Mouse (Mus musculus) neural tube, embryonic 11.5 days (tissue): ENCODE data around the gene Smad6. TPM values are rescaled to one million over a fixed set of nuclear protein-coding genes. Genes with fewer than 3 reads are reported as not detected.
A peak's percentile ranks its signal among the peaks of the same experiment; 100 is the strongest.

ENCODE experiments used
- ATAC-seq: fragments of 200-750 bp; cut with Nextera tagmentation; 2 replicates; pipeline ENCODE4 v1.8.0; 2017; ENCODE audit warnings: moderate number of reproducible peaks, mild to moderate bottlenecking, moderate TSS enrichment, moderate library complexity; ENCODE audit not compliant: insufficient read depth, low FRiP score, low TSS enrichment
- DNase-seq: peaks from one replicate; pipeline ENCODE4 v3.0.0-alpha.2; 2015; ENCODE audit warnings: low spot score
- H3K27ac ChIP-seq: fragments of 300-500 bp; sonication (generic); 2 replicates; pipeline ENCODE4 v1.5.1; 2014; ENCODE audit warnings: low read depth, mild to moderate bottlenecking, low read length
- H3K27me3 ChIP-seq: fragments of 300-500 bp; sonication (generic); 2 replicates; pipeline ENCODE4 v1.6.1; 2014; ENCODE audit warnings: mild to moderate bottlenecking, low read length, mixed read lengths; ENCODE audit not compliant: control insufficient read depth, insufficient read depth
- H3K36me3 ChIP-seq: fragments of 300-500 bp; sonication (generic); 2 replicates; pipeline ENCODE4 v1.6.1; 2014; ENCODE audit warnings: mild to moderate bottlenecking, low read length, moderate library complexity, mixed read lengths; ENCODE audit not compliant: control insufficient read depth, insufficient read depth
- H3K4me1 ChIP-seq: fragments of 300-500 bp; sonication (generic); 2 replicates; pipeline ENCODE4 v1.6.1; 2014; ENCODE audit warnings: low read length, mixed read lengths; ENCODE audit not compliant: control insufficient read depth, insufficient read depth
- H3K4me2 ChIP-seq: fragments of 300-500 bp; sonication (generic); 2 replicates; pipeline ENCODE4 v1.6.1; 2014; ENCODE audit warnings: low read depth, mild to moderate bottlenecking, moderate library complexity
- H3K4me3 ChIP-seq: fragments of 300-500 bp; sonication (generic); 2 replicates; pipeline ENCODE4 v1.5.1; 2014; ENCODE audit warnings: low read depth, low read length
- H3K9ac ChIP-seq: fragments of 300-500 bp; sonication (generic); 2 replicates; pipeline ENCODE4 v1.6.1; 2014; ENCODE audit warnings: mild to moderate bottlenecking, low read length
- H3K9me3 ChIP-seq: fragments of 300-500 bp; sonication (generic); 2 replicates; pipeline ENCODE4 v1.6.1; 2016; ENCODE audit warnings: low read length; ENCODE audit not compliant: control insufficient read depth
- WGBS: fragments of 180-500 bp; shearing (Covaris S2); extraction: QIAGEN DNeasy Blood & Tissue Kit; methylation state at CpG from one replicate; pipeline ENCODE4 v1.1.7; 2014; 5-methylcytosine and 5-hydroxymethylcytosine counted together
- polyA plus RNA-seq: library from polyadenylated mRNA; unstranded; fragments of >200 nt; fragmentation: Nextera tagmentation; extraction: Ambion mirVana; gene quantifications from 2 replicates; pipeline ENCODE4 v1.2.1, GENCODE M21; 2014

The Smad6 gene
- polyA plus RNA-seq, 1 experiment from 2014 or later: 6.8 TPM

- ATAC-seq (no peak), DNase-seq (peak; percentile 28)
- peaks cover 40% of the 10 kb centered on the region for H3K4me1 ChIP-seq
- peak overlapping the region; percentile 95 for H3K4me2 ChIP-seq
- no peak overlapping the region for H3K27ac ChIP-seq
- 0 out of 2 replicates have a peak, but pooled peaks cover 2% of the 10 kb centered on the region for H3K27me3 ChIP-seq
- no peaks in the 10 kb centered on the region for H3K9me3 ChIP-seq
- H3K4me3 ChIP-seq: peak overlapping the region; percentile 85
- WGBS: 7% methylated on average over 10 of the region's 10 CpGs
- peak overlapping the region; percentile 93 for H3K9ac ChIP-seq
- H3K36me3 ChIP-seq: no peaks in the 10 kb centered on the region
Measured at GRCm38 (mm10) chr9:64019036-64019886, 2.6 kb downstream of the Smad6 start.

GRCm38 (mm10) chr9:64017861-64018793 lies 3.7 kb downstream of the Smad6 start:
- no peak for ATAC-seq
- 3% methylated on average over 23 of the region's 23 CpGs for WGBS

GRCm38 (mm10) chr9:64016648-64017400 lies 5.0 kb downstream of the Smad6 start:
- H3K27me3 ChIP-seq: 0 out of 2 replicates have a peak, but pooled peaks cover 2% of the 10 kb centered on the region
- peak overlapping the region; percentile 95 for H3K4me2 ChIP-seq
- H3K9me3 ChIP-seq: no peaks in the 10 kb centered on the region
- H3K4me3 ChIP-seq: peak overlapping the region; percentile 85
- H3K36me3 ChIP-seq: peaks cover 9% of the 10 kb centered on the region
- DNase-seq: peak; percentile 74
- WGBS: 4% methylated on average over 25 of the region's 25 CpGs
- no peak for ATAC-seq
- H3K9ac ChIP-seq: peak overlapping the region; percentile 27; the same call in 1 of the 2 replicates
- H3K27ac ChIP-seq: peak overlapping the region; percentile 34; the same call in 1 of the 2 replicates
- H3K4me1 ChIP-seq: peaks cover 36% of the 10 kb centered on the region

More at GRCm38 (mm10) chr9:64017861-64018793, 3.7 kb downstream of the Smad6 start:
- Histone ChIP-seq H3K4me2 (peak overlapping the region; percentile 95), H3K27ac (no peak overlapping the region), H3K27me3 (0 out of 2 replicates have a peak, but pooled peaks cover 2% of the 10 kb centered on the region), H3K4me1 (peaks cover 36% of the 10 kb centered on the region), H3K36me3 (no peaks in the 10 kb centered on the region), H3K9me3 (no peaks in the 10 kb centered on the region), H3K4me3 (peak overlapping the region; percentile 85), H3K9ac (0 out of 2 replicates have a peak overlapping the region, but pooled peaks have one; percentile 93)
- peak; percentile 55 for DNase-seq

- Histone ChIP-seq H3K9ac (no peak overlapping the region; the same call in 1 of the 2 replicates), H3K36me3 (peaks cover 16% of the 10 kb centered on the region), H3K4me1 (peaks cover 36% of the 10 kb centered on the region), H3K4me2 (peak overlapping the region; percentile 95; the same call in 1 of the 2 replicates), H3K27ac (no peak overlapping the region), H3K4me3 (no peak overlapping the region), H3K27me3 (0 out of 2 replicates have a peak, but pooled peaks cover 2% of the 10 kb centered on the region), H3K9me3 (0 out of 2 replicates have a peak, but pooled peaks cover 5% of the 10 kb centered on the region)
- ATAC-seq (no peak), DNase-seq (no peak)
- WGBS: 42% methylated on average over 7 of the region's 7 CpGs
Measured at GRCm38 (mm10) chr9:64016092-64016491, 5.8 kb downstream of the Smad6 start.

- WGBS: 79% methylated on average over 6 of the region's 6 CpGs
Measured at GRCm38 (mm10) chr9:64014801-64015200, 7.1 kb downstream of the Smad6 start.

GRCm38 (mm10) chr9:64011356-64011755 lies 10.5 kb downstream of the Smad6 start:
- Histone ChIP-seq H3K4me3 (no peak overlapping the region), H3K4me2 (no peak overlapping the region), H3K36me3 (peaks cover 22% of the 10 kb centered on the region), H3K27me3 (no peaks in the 10 kb centered on the region), H3K9me3 (0 out of 2 replicates have a peak, but pooled peaks cover 5% of the 10 kb centered on the region), H3K9ac (no peak overlapping the region), H3K4me1 (peaks cover 5% of the 10 kb centered on the region), H3K27ac (no peak overlapping the region)
- DNase-seq (no peak), ATAC-seq (no peak)
- WGBS: 93% methylated on average over 1 of the region's 1 CpGs

More at GRCm38 (mm10) chr9:64014801-64015200, 7.1 kb downstream of the Smad6 start:
- Histone ChIP-seq H3K4me3 (no peak overlapping the region), H3K27me3 (0 out of 2 replicates have a peak, but pooled peaks cover 2% of the 10 kb centered on the region), H3K27ac (no peak overlapping the region), H3K9ac (no peak overlapping the region), H3K36me3 (peaks cover 19% of the 10 kb centered on the region), H3K4me2 (no peak overlapping the region), H3K9me3 (0 out of 2 replicates have a peak, but pooled peaks cover 5% of the 10 kb centered on the region), H3K4me1 (peaks cover 36% of the 10 kb centered on the region)
- ATAC-seq: no peak
- no peak for DNase-seq

- Histone ChIP-seq H3K27me3 (no peaks in the 10 kb centered on the region), H3K27ac (no peak overlapping the region), H3K9me3 (no peaks in the 10 kb centered on the region), H3K9ac (no peak overlapping the region), H3K4me1 (0 out of 2 replicates have a peak, but pooled peaks cover 1% of the 10 kb centered on the region), H3K36me3 (peaks cover 2% of the 10 kb centered on the region; the same call in 1 of the 2 replicates), H3K4me3 (no peak overlapping the region), H3K4me2 (no peak overlapping the region)
- no peak for DNase-seq
- ATAC-seq: no peak
- 91% methylated on average over 7 of the region's 7 CpGs for WGBS
Measured at GRCm38 (mm10) chr9:64002981-64003380, 18.9 kb downstream of the Smad6 start.
